In genomic region chr2:69019026-69019565, GRCm38 (mm10) we compare ENCODE assay signal across 26 mouse cellular contexts.
DNase-seq lines count a peak whose midpoint lies in the region; ATAC-seq and TF ChIP-seq lines count a peak whose summit lies in the region.
"Had no signal": no experiment of that assay in that cellular context is flagged by ENCODE, and none has a peak within 500 bp of the region (broad histone marks: within the 10 kb centered on the region; RNA-seq: fewer than 3 reads in every experiment).

No protein-coding gene starts in this region.

- H3K27ac ChIP-seq in kidney, embryonic 15.5 days, result no peak overlapping the region
- H3K27ac ChIP-seq in hindbrain, postnatal 0 days, result no peak overlapping the region
- H3K27ac ChIP-seq: forebrain, embryonic 13.5 days; intestine, embryonic 15.5 days; limb, embryonic 15.5 days; liver, embryonic 14.5 days; midbrain, embryonic 10.5 days; neural tube, embryonic 12.5 days; stomach, postnatal 0 days had no signal

- H3K9me3 ChIP-seq in kidney, embryonic 15.5 days (replicated peaks), result no peaks in the 10 kb centered on the region
- no peaks in the 10 kb centered on the region for H3K9me3 ChIP-seq in hindbrain, postnatal 0 days (ENCODE audit: low read length)
- H3K9me3 ChIP-seq: forebrain, embryonic 13.5 days; intestine, embryonic 15.5 days; limb, embryonic 10.5 days; limb, embryonic 15.5 days; midbrain, embryonic 10.5 days; neural tube, embryonic 12.5 days had no signal

- ATAC-seq in kidney, embryonic 15.5 days (replicated peaks; ENCODE audit: low FRiP score), result no peak
- no peak for ATAC-seq in hindbrain, postnatal 0 days
- ATAC-seq: forebrain, embryonic 13.5 days; hindbrain, embryonic 16.5 days had no signal

- H3K4me3 ChIP-seq in kidney, embryonic 15.5 days (replicated peaks), result no peak overlapping the region
- H3K4me3 ChIP-seq in hindbrain, postnatal 0 days (ENCODE audit: low read length), result no peak overlapping the region
- H3K4me3 ChIP-seq: erythroblast, embryonic 14.5 days; forebrain, embryonic 13.5 days; intestine, embryonic 15.5 days; limb, embryonic 10.5 days; limb, embryonic 15.5 days; midbrain, embryonic 10.5 days; myocyte; neural tube, embryonic 12.5 days had no signal

- no peaks in the 10 kb centered on the region for H3K36me3 ChIP-seq in kidney, embryonic 15.5 days
- H3K36me3 ChIP-seq in hindbrain, postnatal 0 days (ENCODE audit: insufficient read depth, low read length), result no peaks in the 10 kb centered on the region
- H3K36me3 ChIP-seq: intestine, embryonic 15.5 days; limb, embryonic 10.5 days; limb, embryonic 15.5 days; midbrain, embryonic 10.5 days; neural tube, embryonic 12.5 days had no signal

- TF ChIP-seq CTCF in hindbrain, postnatal 0 days (IDR thresholded peaks at IDR 0.05; ENCODE audit: low read depth), result no peak

- no peaks in the 10 kb centered on the region for H3K4me1 ChIP-seq in kidney, embryonic 15.5 days
- no peaks in the 10 kb centered on the region for H3K4me1 ChIP-seq in hindbrain, postnatal 0 days (ENCODE audit: insufficient read depth, low read length)

- H3K9ac ChIP-seq in kidney, embryonic 15.5 days, result no peak overlapping the region
- no peak overlapping the region for H3K9ac ChIP-seq in hindbrain, postnatal 0 days (replicated peaks; ENCODE audit: low read length)
- H3K9ac ChIP-seq: forebrain, embryonic 13.5 days; intestine, embryonic 15.5 days; limb, embryonic 15.5 days; liver, embryonic 14.5 days; lung, embryonic 14.5 days; neural tube, embryonic 12.5 days had no signal

- no peaks in the 10 kb centered on the region for H3K27me3 ChIP-seq in kidney, embryonic 15.5 days
- no peaks in the 10 kb centered on the region for H3K27me3 ChIP-seq in hindbrain, postnatal 0 days (ENCODE audit: insufficient read depth, low read length)
- H3K27me3 ChIP-seq: forebrain, embryonic 13.5 days; intestine, embryonic 15.5 days; limb, embryonic 15.5 days; neural tube, embryonic 12.5 days had no signal

- WGBS in kidney, embryonic 15.5 days, result 87% methylated on average over 13 of the region's 13 CpGs
- WGBS in hindbrain, postnatal 0 days, result 90% methylated on average over 13 of the region's 13 CpGs

- DNase-seq in cerebellum, adult 9-11 months, result peak; percentile 36
- no peak for DNase-seq in cerebellum, adult 8-10 months
- peak; percentile 11 for DNase-seq in kidney, postnatal 10 days
- DNase-seq in fat pad, adult 2 months (ENCODE audit: extremely low read depth, low read depth, low spot score), result peak; percentile 34
- no peak for DNase-seq in hindbrain, postnatal 0 days (ENCODE audit: low spot score)
- no peak for DNase-seq in right cerebral cortex, postnatal 14 days
- DNase-seq: adrenal gland, postnatal 25 days; gastrocnemius, postnatal 10 days; layer of hippocampus, adult 9-11 months; lung, embryonic 14.5 days; right cerebral cortex, adult 18-20 months; right cerebral cortex, postnatal 4 days; thymus, adult 18-20 months; thymus, postnatal 25 days had no signal

- no peak overlapping the region for H3K4me2 ChIP-seq in kidney, embryonic 15.5 days
- H3K4me2 ChIP-seq in hindbrain, postnatal 0 days (ENCODE audit: low read depth, low read length), result no peak overlapping the region
- H3K4me2 ChIP-seq: forebrain, embryonic 13.5 days; intestine, embryonic 15.5 days; limb, embryonic 15.5 days; lung, embryonic 14.5 days; neural tube, embryonic 12.5 days had no signal

Comparison
In these comparisons a context has a peak if more than half of its experiments do, and no peak if none do; other contexts are left out.
1. DNase-seq: peak in cerebellum, adult 9-11 months (single experiment), kidney, postnatal 10 days (single experiment) and fat pad, adult 2 months (single experiment); none in cerebellum, adult 8-10 months (single experiment), hindbrain, postnatal 0 days (single experiment) and right cerebral cortex, postnatal 14 days (single experiment).